Mouse (Mus musculus): ENCODE results near the gene Kbtbd2.

DNA sequence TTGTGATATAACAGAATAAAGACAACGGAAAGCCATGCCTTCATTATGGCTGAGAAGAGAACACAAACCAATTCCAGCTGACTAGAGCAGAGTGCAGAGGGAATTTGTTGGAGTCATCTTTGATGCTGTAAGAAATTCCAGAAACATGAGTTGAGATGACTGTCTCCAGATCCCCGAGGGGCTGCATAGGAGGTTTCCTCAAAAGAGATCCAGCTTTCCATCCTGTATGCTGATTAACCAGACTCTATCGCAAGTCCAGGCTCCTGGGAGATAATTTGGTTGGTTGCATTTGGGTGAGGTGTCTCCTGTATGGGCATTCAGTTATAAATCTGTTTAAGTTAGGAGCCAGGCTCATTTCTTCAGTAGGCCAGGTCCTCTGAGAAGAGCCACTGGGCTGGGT, 40.0 kb upstream of the Kbtbd2 start:
- TF ChIP-seq CTCF (IDR thresholded peaks at IDR 0.05; ENCODE audit: low read depth, low read length) (no peak), GATA1 (IDR thresholded peaks at IDR 0.05; ENCODE audit: borderline replicate concordance, low read length) (no peak), GATA2 (IDR thresholded peaks at IDR 0.05; ENCODE audit: borderline replicate concordance, low read depth, low read length) (no peak), TAL1 (conservative IDR thresholded peaks at IDR 0.05; ENCODE audit: low read depth, low read length) (no peak)
